Mouse (Mus musculus): ENCODE measurements around the gene Fam53a.
A peak's percentile ranks its signal among the peaks of the same experiment; 100 is the strongest.

Fam53a gene

GRCm38 (mm10) chr5:33629301-33629987, at the start of gene Fam53a, which contains the start of gene Gm9903:
TSS of gene Fam53a (minus strand) at chr5:33629635.
TSS of gene Gm9903 (plus strand) at chr5:33629925.
- DNase-seq (ENCODE audit: low read depth, low spot score): peak; percentile 94

- DNase-seq (ENCODE audit: low read depth, low spot score): no peak
Measured at GRCm38 (mm10) chr5:33678244-33678643, 48.8 kb upstream of the Fam53a start.

GRCm38 (mm10) chr5:33675964-33676363, 46.5 kb upstream of the Fam53a start:
- DNase-seq (ENCODE audit: low read depth, low spot score): no peak

- no peak for DNase-seq (ENCODE audit: low read depth, low spot score)
Measured at GRCm38 (mm10) chr5:33674439-33674838, 45.0 kb upstream of the Fam53a start.

- no peak for DNase-seq (ENCODE audit: low read depth, low spot score)
Measured at GRCm38 (mm10) chr5:33671659-33672058, 42.2 kb upstream of the Fam53a start.

- no peak for DNase-seq (ENCODE audit: low read depth, low spot score)
Measured at GRCm38 (mm10) chr5:33668223-33668622, 38.8 kb upstream of the Fam53a start.

GRCm38 (mm10) chr5:33658664-33659050, 29.2 kb upstream of the Fam53a start:
- no peak for DNase-seq (ENCODE audit: low read depth, low spot score)

GRCm38 (mm10) chr5:33657787-33658663, 28.6 kb upstream of the Fam53a start, which contains the start of the genes Tacc3 and Tmem129:
TSS of gene Tacc3 (plus strand) at chr5:33658128.
TSS of gene Tmem129 (minus strand) at chr5:33658416.
- DNase-seq (ENCODE audit: low read depth, low spot score): peak; percentile 97

- DNase-seq (ENCODE audit: low read depth, low spot score): no peak
Measured at GRCm38 (mm10) chr5:33657251-33657786, 27.9 kb upstream of the Fam53a start.

- DNase-seq (ENCODE audit: low read depth, low spot score): no peak
Measured at GRCm38 (mm10) chr5:33656739-33657138, 27.3 kb upstream of the Fam53a start.

- DNase-seq (ENCODE audit: low read depth, low spot score): no peak
Measured at GRCm38 (mm10) chr5:33655251-33655840, 25.9 kb upstream of the Fam53a start.

- no peak for DNase-seq (ENCODE audit: low read depth, low spot score)
Measured at GRCm38 (mm10) chr5:33654424-33654823, 25.0 kb upstream of the Fam53a start.

- no peak for DNase-seq (ENCODE audit: low read depth, low spot score)
Measured at GRCm38 (mm10) chr5:33652783-33653173, 23.3 kb upstream of the Fam53a start.

- DNase-seq (ENCODE audit: low read depth, low spot score): peak; percentile 94
Measured at GRCm38 (mm10) chr5:33651921-33652782, 22.7 kb upstream of the Fam53a start, which contains the start of gene Slbp. TSS of gene Slbp (minus strand) at chr5:33652574.

GRCm38 (mm10) chr5:33651541-33651920, 22.1 kb upstream of the Fam53a start:
- no peak for DNase-seq (ENCODE audit: low read depth, low spot score)

GRCm38 (mm10) chr5:33651017-33651416, 21.6 kb upstream of the Fam53a start:
- no peak for DNase-seq (ENCODE audit: low read depth, low spot score)

- DNase-seq (ENCODE audit: low read depth, low spot score): peak; percentile 40
Measured at GRCm38 (mm10) chr5:33640652-33641051, 11.2 kb upstream of the Fam53a start.

GRCm38 (mm10) chr5:33638826-33639225, 9.4 kb upstream of the Fam53a start:
- DNase-seq (ENCODE audit: low read depth, low spot score): no peak

- DNase-seq (ENCODE audit: low read depth, low spot score): no peak
Measured at GRCm38 (mm10) chr5:33637606-33638350, 8.3 kb upstream of the Fam53a start.

- no peak for DNase-seq (ENCODE audit: low read depth, low spot score)
Measured at GRCm38 (mm10) chr5:33635361-33635760, 5.9 kb upstream of the Fam53a start.

Measured in retina, postnatal 7 days (tissue).